Mouse (Mus musculus) adrenal gland, postnatal 4 days (tissue): ENCODE results near the gene Speer4f2. TPM values are rescaled to one million over a fixed set of nuclear protein-coding genes. Genes with fewer than 3 reads are reported as not detected.

Source experiments
- total RNA-seq, 2 experiments: library from RNA; stranded (reverse); gene quantifications; 2 replicates each; pipeline ENCODE4 v1.2.3; 2021

The Speer4f2 gene
- total RNA-seq, 2 experiments from 2014 or later = not detected

Other genes starting within 250 kb of the Speer4f2 start
- gene Speer4f1, start 102.9 kb downstream of the Speer4f2 start, total RNA-seq = not detected
- 10 to 100 TPM; 24.2 to 37.8 TPM for gene Sema3c, start 201.1 kb downstream of the Speer4f2 start, total RNA-seq